Mouse (Mus musculus) hindbrain, embryonic 16.5 days (tissue): Measurements from ENCODE around the gene Cuedc1. TPM values are rescaled to one million over a fixed set of nuclear protein-coding genes. Genes with fewer than 3 reads are reported as not detected.

ENCODE experiments used
- ATAC-seq: fragments of 200-750 bp; cut with Nextera tagmentation; 2 replicates; pipeline ENCODE4 v1.8.0; 2017; ENCODE audit warnings: moderate TSS enrichment, moderate library complexity
- H3K27ac ChIP-seq: fragments of 300-500 bp; sonication (generic); 2 replicates; pipeline ENCODE4 v1.5.1; 2014; ENCODE audit warnings: low read depth, mild to moderate bottlenecking, control low read depth, low read length, moderate library complexity
- H3K27me3 ChIP-seq: fragments of 300-500 bp; sonication (generic); replicated peaks from 2 replicates; pipeline ENCODE4 v1.6.1; 2014; ENCODE audit warnings: low read length; ENCODE audit not compliant: control insufficient read depth, insufficient read depth
- H3K36me3 ChIP-seq: fragments of 300-500 bp; sonication (generic); 2 replicates; pipeline ENCODE4 v1.6.1; 2014; ENCODE audit warnings: mild to moderate bottlenecking, low read length, moderate library complexity, mixed read lengths; ENCODE audit not compliant: control insufficient read depth, insufficient read depth
- H3K4me1 ChIP-seq: fragments of 300-500 bp; sonication (generic); 2 replicates; pipeline ENCODE4 v1.6.1; 2014; ENCODE audit warnings: low read depth, low read length; ENCODE audit not compliant: control insufficient read depth, insufficient read depth
- H3K4me2 ChIP-seq: fragments of 300-500 bp; sonication (generic); 2 replicates; pipeline ENCODE4 v1.6.1; 2014; ENCODE audit warnings: mild to moderate bottlenecking, low read length, control low read depth, moderate library complexity
- H3K4me3 ChIP-seq: fragments of 300-500 bp; sonication (generic); 2 replicates; pipeline ENCODE4 v1.5.1; 2014; ENCODE audit warnings: mild to moderate bottlenecking, low read length, control low read depth, moderate library complexity
- H3K9ac ChIP-seq: fragments of 300-500 bp; sonication (generic); 2 replicates; pipeline ENCODE4 v1.6.1; 2014; ENCODE audit warnings: low read depth, mild to moderate bottlenecking, control low read depth, low read length, moderate library complexity
- H3K9me3 ChIP-seq: fragments of 300-500 bp; sonication (generic); 2 replicates; pipeline ENCODE4 v1.6.1; 2014; ENCODE audit warnings: mild to moderate bottlenecking, low read length, moderate library complexity; ENCODE audit not compliant: control insufficient read depth
- WGBS: fragments of 180-500 bp; shearing (Covaris S2); extraction: QIAGEN DNeasy Blood & Tissue Kit; methylation state at CpG from one replicate; pipeline ENCODE4 v1.1.7; 2014; 5-methylcytosine and 5-hydroxymethylcytosine counted together
- polyA plus RNA-seq: library from polyadenylated mRNA; unstranded; fragments of >200 nt; fragmentation: Nextera tagmentation; extraction: Ambion mirVana; gene quantifications from 2 replicates; pipeline ENCODE4 v1.2.1, GENCODE M21; 2015

Gene Cuedc1
- polyA plus RNA-seq, 1 experiment from 2014 or later: 29.9 TPM

GRCm38 (mm10) chr11:88240736-88241353 lies 143.0 kb downstream of the Cuedc1 start:
- Histone ChIP-seq H3K4me1 (peaks cover 14% of the 10 kb centered on the region), H3K9ac (peak overlapping the region; percentile 14; the same call in 1 of the 2 replicates), H3K4me3 (no peak overlapping the region), H3K9me3 (no peaks in the 10 kb centered on the region), H3K36me3 (no peaks in the 10 kb centered on the region), H3K27me3 (no peaks in the 10 kb centered on the region), H3K27ac (peak overlapping the region; percentile 36; the same call in 1 of the 2 replicates), H3K4me2 (no peak overlapping the region)
- peak; percentile 77 for ATAC-seq
- 5% methylated on average over 10 of the region's 10 CpGs for WGBS

GRCm38 (mm10) chr11:88241468-88242301 lies 143.8 kb downstream of the Cuedc1 start:
- H3K9ac ChIP-seq: no peak overlapping the region
- WGBS: 35% methylated on average over 12 of the region's 12 CpGs

More at GRCm38 (mm10) chr11:88241468-88242301, 143.8 kb downstream of the Cuedc1 start:
- Histone ChIP-seq H3K9me3 (no peaks in the 10 kb centered on the region), H3K4me3 (no peak overlapping the region), H3K4me1 (peaks cover 12% of the 10 kb centered on the region), H3K27ac (peak overlapping the region; percentile 0; the same call in 1 of the 2 replicates), H3K4me2 (no peak overlapping the region), H3K27me3 (no peaks in the 10 kb centered on the region), H3K36me3 (no peaks in the 10 kb centered on the region)
- ATAC-seq: no peak; the same call in 1 of the 2 replicates

Other genes with a start within 250 kb of the Cuedc1 start
- 11.3 and 12.2 TPM in 2 replicates for gene Mks1, start 244.8 kb upstream of the Cuedc1 start, polyA plus RNA-seq
- 0.47 and 1.4 TPM in 2 replicates for gene Epx, start 222.5 kb upstream of the Cuedc1 start, polyA plus RNA-seq
- gene Olfr462, start 205.8 kb upstream of the Cuedc1 start, polyA plus RNA-seq: not detected in 2 replicates
- gene Olfr463, start 200.7 kb upstream of the Cuedc1 start, polyA plus RNA-seq: not detected in 2 replicates
- 0.10 and 0.26 TPM in 2 replicates for gene Olfr464, start 177.1 kb upstream of the Cuedc1 start, polyA plus RNA-seq
- 54.5 and 54.6 TPM in 2 replicates for gene Dynll2, start 110.5 kb upstream of the Cuedc1 start, polyA plus RNA-seq
- 168 and 190 TPM in 2 replicates for gene Srsf1, start 50.7 kb upstream of the Cuedc1 start, polyA plus RNA-seq
- gene Vezf1, start 29.8 kb upstream of the Cuedc1 start, polyA plus RNA-seq: 32.3 and 38.9 TPM in 2 replicates
- gene Mrps23, start 106.3 kb downstream of the Cuedc1 start, polyA plus RNA-seq: 61.1 and 68.8 TPM in 2 replicates
- gene Ccdc182, start 196.0 kb downstream of the Cuedc1 start, polyA plus RNA-seq: 0.13 TPM in 1 of 2 replicates, not detected in the other